Mouse (Mus musculus) G1E (cell line): ENCODE results near the gene Tmc4. TPM values are rescaled to one million over a fixed set of nuclear protein-coding genes. Genes with fewer than 3 reads are reported as not detected.
"Not testable (repeated sequence)": the region's sequence is repeated elsewhere in the genome, so short reads cannot be mapped to it uniquely, and the experiment has no call there.

Experiments used
- ATAC-seq: 2 replicates; pipeline ENCODE4 v1.8.0; 2016; ENCODE audit warnings: mild to moderate bottlenecking; ENCODE audit not compliant: insufficient number of reproducible peaks, poor library complexity, low FRiP score, severe bottlenecking; ENCODE audit errors: extremely low read depth
- DNase-seq: peaks from one replicate; pipeline ENCODE4 v3.0.0; 2012; ENCODE audit warnings: low spot score
- H3K27me3 ChIP-seq: 2 replicates; pipeline ENCODE4 v1.6.1; 2012; ENCODE audit warnings: mild to moderate bottlenecking, low read length, inconsistent platforms; ENCODE audit not compliant: insufficient read depth
- H3K36me3 ChIP-seq: replicated peaks from 2 replicates; pipeline ENCODE3; 2012; ENCODE audit warnings: mild to moderate bottlenecking, inconsistent platforms
- H3K4me1 ChIP-seq: 2 replicates; pipeline ENCODE4 v1.6.1; 2012; ENCODE audit warnings: low read depth, low read length, inconsistent platforms, mixed read lengths; ENCODE audit not compliant: insufficient read depth
- H3K4me3 ChIP-seq: 2 replicates; pipeline ENCODE4 v1.5.1; 2012; ENCODE audit warnings: low read depth, mild to moderate bottlenecking, inconsistent platforms, low read length, moderate library complexity, mixed read lengths
- H3K9me3 ChIP-seq: replicated peaks from 2 replicates; pipeline ENCODE4 v1.6.1; 2012; ENCODE audit warnings: inconsistent platforms
- CTCF ChIP-seq: IDR thresholded peaks from 2 replicates; pipeline ENCODE4 v1.5.1; 2012; ENCODE audit warnings: low read depth, low read length, inconsistent platforms, mixed read lengths
- GATA1 ChIP-seq: IDR thresholded peaks from 2 replicates; pipeline ENCODE4 v1.6.1; 2012; ENCODE audit warnings: borderline replicate concordance, low read length, inconsistent platforms, mixed read lengths
- GATA2 ChIP-seq: IDR thresholded peaks from 2 replicates; pipeline ENCODE4 v1.6.1; 2012; ENCODE audit warnings: low read depth, low read length, inconsistent platforms, borderline replicate concordance
- POLR2AphosphoS5 ChIP-seq: IDR thresholded peaks from 2 replicates; pipeline ENCODE4 v1.6.1; 2012; ENCODE audit warnings: low read depth, low read length, inconsistent platforms; ENCODE audit not compliant: insufficient replicate concordance
- TAL1 ChIP-seq: conservative IDR thresholded peaks from 2 replicates; pipeline ENCODE4 v1.6.1; 2012; ENCODE audit warnings: low read depth, low read length, inconsistent platforms, mixed read lengths
- polyA plus RNA-seq: library from polyadenylated mRNA; stranded (reverse); fragments of >175 nt; gene quantifications from 2 replicates; pipeline ENCODE4 v1.2.3, GENCODE M21; 2012
- total RNA-seq, 2 experiments: library from RNA; stranded (forward) in 1 of 2; stranded (reverse) in 1 of 2; fragments of 200-1000 nt in 1 of 2; fragments of >200 nt in 1 of 2; fragmentation: Nextera tagmentation in 1 of 2; gene quantifications; 2 replicates each; pipeline ENCODE4 v1.2.3; 2014 to 2017

The Tmc4 gene
- total RNA-seq (2014; fragmentation: Nextera tagmentation) (14.7 and 16.2 TPM in 2 replicates), total RNA-seq (2017) (4.6 and 5.5 TPM in 2 replicates), polyA plus RNA-seq (1.4 and 1.8 TPM in 2 replicates)

GRCm38 (mm10) chr7:3677342-3677741 is at the start of gene Tmc4:
TSS of gene Tmc4 (minus strand) at chr7:3677553.
- Histone ChIP-seq H3K4me1 (peaks cover 7% of the 10 kb centered on the region; the same call in 1 of the 2 replicates), H3K36me3 (peaks cover 38% of the 10 kb centered on the region), H3K9me3 (no peaks in the 10 kb centered on the region), H3K27me3 (no peaks in the 10 kb centered on the region), H3K4me3 (no peak within 1 kb of the TSS)
- TF ChIP-seq GATA2 = no peak
- no peak for TF ChIP-seq CTCF
- no peak for TF ChIP-seq POLR2AphosphoS5
- no peak for TF ChIP-seq TAL1
- no peak for TF ChIP-seq GATA1
- DNase-seq (no peak), ATAC-seq (no peak)

GRCm38 (mm10) chr7:3725459-3725858 is 48.1 kb upstream of the Tmc4 start:
- not testable (repeated sequence) for DNase-seq, ATAC-seq, H3K27me3 ChIP-seq, H3K4me1 ChIP-seq, H3K4me3 ChIP-seq, H3K36me3 ChIP-seq, H3K9me3 ChIP-seq

GRCm38 (mm10) chr7:3720268-3720667 is 42.9 kb upstream of the Tmc4 start, which contains the start of gene Pirb:
TSS of gene Pirb (minus strand) at chr7:3720391.
- not testable (repeated sequence) for DNase-seq, ATAC-seq, H3K9me3 ChIP-seq, H3K4me3 ChIP-seq, H3K4me1 ChIP-seq, H3K36me3 ChIP-seq, H3K27me3 ChIP-seq

GRCm38 (mm10) chr7:3715249-3715648 is 37.9 kb upstream of the Tmc4 start:
- ATAC-seq = no peak
- Histone ChIP-seq H3K4me1 (peaks cover 5% of the 10 kb centered on the region), H3K9me3 (no peaks in the 10 kb centered on the region), H3K36me3 (no peaks in the 10 kb centered on the region), H3K4me3 (no peak overlapping the region), H3K27me3 (peaks cover 33% of the 10 kb centered on the region)
- no peak for DNase-seq
- TF ChIP-seq POLR2AphosphoS5 (no peak), GATA1 (no peak), TAL1 (no peak), GATA2 (no peak), CTCF (no peak)

GRCm38 (mm10) chr7:3712264-3712942 is 35.0 kb upstream of the Tmc4 start:
- peaks cover 7% of the 10 kb centered on the region for H3K4me1 ChIP-seq
- H3K9me3 ChIP-seq = no peaks in the 10 kb centered on the region
- DNase-seq (no peak), ATAC-seq (no peak)
- H3K36me3 ChIP-seq = no peaks in the 10 kb centered on the region
- TF ChIP-seq CTCF (no peak), GATA1 (no peak), POLR2AphosphoS5 (no peak), TAL1 (no peak), GATA2 (no peak)
- H3K4me3 ChIP-seq = no peak overlapping the region
- H3K27me3 ChIP-seq = peaks cover 33% of the 10 kb centered on the region

- DNase-seq = no peak
- Histone ChIP-seq H3K36me3 (peaks cover 27% of the 10 kb centered on the region), H3K4me1 (peaks cover 19% of the 10 kb centered on the region), H3K27me3 (peaks cover 15% of the 10 kb centered on the region), H3K4me3 (no peak overlapping the region), H3K9me3 (no peaks in the 10 kb centered on the region)
- TF ChIP-seq POLR2AphosphoS5 = peak; percentile 92; the same call in 1 of the 2 replicates
- TF ChIP-seq GATA1 = no peak
- no peak for ATAC-seq
These were observed 31.6 kb upstream of the Tmc4 start for GRCm38 (mm10) chr7:3709000-3709399.

- Histone ChIP-seq H3K4me1 (peaks cover 19% of the 10 kb centered on the region), H3K36me3 (peaks cover 27% of the 10 kb centered on the region), H3K27me3 (peaks cover 10% of the 10 kb centered on the region)
- H3K4me3 ChIP-seq, ATAC-seq, DNase-seq, H3K9me3 ChIP-seq: not testable (repeated sequence)
These were observed 31.2 kb upstream of the Tmc4 start for GRCm38 (mm10) chr7:3708447-3708980.
